Mouse (Mus musculus) kidney, adult 2 months (tissue): ENCODE measurements around the gene Cd180.

Experiments used
- CTCF ChIP-seq: fragments of 200-500 bp; conservative IDR thresholded peaks from 2 replicates; pipeline ENCODE4 v1.5.1; 2011; ENCODE audit warnings: low read depth, mild to moderate bottlenecking, control low read depth, low read length, moderate library complexity, mixed read lengths; ENCODE audit not compliant: insufficient read depth, insufficient read length
- POLR2A ChIP-seq: fragments of 200-500 bp; IDR thresholded peaks from one replicate; pipeline ENCODE4 v1.6.1; 2011; ENCODE audit warnings: low read depth, low read length, control low read depth

DNA sequence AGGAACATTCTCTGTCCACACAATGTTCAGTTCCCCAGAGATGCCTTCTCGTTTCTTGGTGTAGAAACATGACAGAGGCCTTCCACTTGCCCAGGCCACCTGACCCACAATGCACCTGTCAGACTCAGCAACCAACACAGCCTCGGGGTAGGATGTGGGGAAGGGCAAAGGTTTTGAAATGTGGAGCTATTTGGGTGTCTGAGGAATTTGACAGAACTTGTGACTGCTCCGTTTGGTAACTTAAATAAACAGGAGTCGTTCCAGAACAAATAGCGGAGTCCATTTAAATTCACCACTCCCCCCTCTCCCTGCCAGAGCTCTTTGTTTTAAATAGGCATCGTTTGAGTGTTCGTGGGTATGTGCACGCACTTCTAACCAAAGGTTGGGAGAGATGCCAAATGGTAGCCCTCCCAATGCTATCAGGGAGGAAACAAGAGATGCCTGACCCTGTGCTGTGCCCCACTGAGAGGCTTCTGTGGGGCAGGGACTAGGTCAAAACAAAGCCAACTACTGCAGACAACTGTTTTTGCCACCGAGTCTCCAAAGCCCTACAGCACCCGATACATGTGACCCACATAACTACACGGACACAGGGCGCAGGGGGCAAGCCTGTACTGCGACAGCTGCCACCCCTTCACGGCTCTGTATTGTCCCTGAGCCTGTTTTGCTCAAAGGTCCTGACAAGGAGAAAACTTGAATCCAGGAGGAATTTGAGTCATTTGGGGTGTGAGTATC, 23.7 kb upstream of the Cd180 start:
- TF ChIP-seq CTCF (no peak), POLR2A (no peak)
